Mouse (Mus musculus): ENCODE measurements around the gene Tkfc. TPM values are rescaled to one million over a fixed set of nuclear protein-coding genes. Genes with fewer than 3 reads are reported as not detected.
"Not testable (repeated sequence)": the region's sequence is repeated elsewhere in the genome, so short reads cannot be mapped to it uniquely, and the experiment has no call there.

Gene Tkfc
- polyA plus RNA-seq, 1 experiment from 2014 or later, result 24.8 TPM

- no peak for ATAC-seq (ENCODE audit: low FRiP score)
- peaks cover 19% of the 10 kb centered on the region for H3K4me1 ChIP-seq (replicated peaks)
- H3K4me3 ChIP-seq, result no peak overlapping the region
- H3K9me3 ChIP-seq, result no peaks in the 10 kb centered on the region
- no peak overlapping the region for H3K4me2 ChIP-seq
- no peaks in the 10 kb centered on the region for H3K27me3 ChIP-seq
- H3K27ac ChIP-seq, result no peak overlapping the region
- H3K36me3 ChIP-seq, result peaks cover 16% of the 10 kb centered on the region
- WGBS, result 87% methylated on average over 3 of the region's 3 CpGs
- no peak overlapping the region for H3K9ac ChIP-seq
Observed at GRCm38 (mm10) chr19:10580761-10581160, 24.7 kb downstream of the Tkfc start.

GRCm38 (mm10) chr19:10580102-10580501, 25.4 kb downstream of the Tkfc start:
- ATAC-seq (ENCODE audit: low FRiP score), result no peak
- WGBS, result 82% methylated on average over 3 of the region's 3 CpGs
- H3K36me3 ChIP-seq, result peaks cover 14% of the 10 kb centered on the region
- no peaks in the 10 kb centered on the region for H3K27me3 ChIP-seq
- no peak overlapping the region for H3K4me2 ChIP-seq
- peaks cover 22% of the 10 kb centered on the region for H3K4me1 ChIP-seq (replicated peaks)
- H3K4me3 ChIP-seq, result no peak overlapping the region
- H3K9me3 ChIP-seq, result no peaks in the 10 kb centered on the region
- H3K9ac ChIP-seq, result no peak overlapping the region
- no peak overlapping the region for H3K27ac ChIP-seq

DNA sequence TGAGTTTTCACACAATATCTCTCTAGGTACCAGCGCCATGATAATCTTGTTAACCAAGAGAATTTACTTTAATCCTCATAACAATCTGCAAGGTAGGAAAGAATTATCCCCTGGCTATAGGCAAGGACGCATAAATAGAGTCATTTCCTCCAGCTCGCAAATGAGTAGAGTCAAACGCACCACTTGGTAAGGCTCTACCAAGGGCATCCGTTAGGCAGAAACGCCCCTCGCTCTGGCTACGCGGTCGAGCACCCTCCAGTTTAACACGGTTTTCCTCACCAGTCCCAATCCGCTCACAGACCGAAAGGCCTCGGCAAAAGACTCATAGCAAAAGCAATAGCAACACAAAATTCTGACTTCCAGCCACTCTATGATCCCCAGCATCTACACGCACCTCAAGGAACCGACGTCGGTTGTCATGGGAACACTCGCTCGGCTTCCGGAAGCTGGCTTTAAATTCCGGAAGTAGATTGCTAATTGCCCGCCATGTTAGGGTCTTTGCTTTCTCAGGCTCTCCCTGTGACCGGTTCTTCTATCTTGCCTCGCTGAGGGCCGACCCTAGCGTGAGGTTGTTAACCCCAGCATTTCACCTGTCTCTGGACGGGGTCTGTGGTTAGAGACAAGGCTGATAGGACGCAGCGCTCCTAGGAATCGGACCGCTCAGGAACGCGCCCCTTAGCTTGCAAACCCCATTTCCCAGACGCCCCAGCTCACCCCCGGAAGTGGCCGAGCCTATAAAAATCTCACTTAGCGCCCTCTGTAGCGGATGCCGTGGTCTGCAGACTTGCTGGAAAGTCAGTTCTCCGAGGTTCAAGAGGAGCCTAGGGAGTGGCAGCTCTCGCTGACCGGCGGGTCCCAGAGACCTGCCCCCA, 28.5 kb downstream of the Tkfc start, which contains the start of the genes Cyb561a3 and Tmem138:
Gene Cyb561a3 (plus strand): TSS at position 483 of the 872 bp plus-strand sequence.
Gene Tmem138 (minus strand): TSS at position 673 of the 872 bp plus-strand sequence.
- H3K4me1 ChIP-seq (replicated peaks), result peaks cover 22% of the 10 kb centered on the region
- peak; percentile 98 for ATAC-seq (ENCODE audit: low FRiP score)
- no peaks in the 10 kb centered on the region for H3K27me3 ChIP-seq
- peak within 1 kb of the TSS; percentile 96 for H3K27ac ChIP-seq
- H3K4me3 ChIP-seq, result peak within 1 kb of the TSS; percentile 70
- no peaks in the 10 kb centered on the region for H3K9me3 ChIP-seq
- peak within 1 kb of the TSS; percentile 79 for H3K9ac ChIP-seq
- H3K4me2 ChIP-seq, result peak within 1 kb of the TSS; percentile 65
- H3K36me3 ChIP-seq, result peaks cover 27% of the 10 kb centered on the region
- under 1% methylated on average over 44 of the region's 44 CpGs for WGBS

GRCm38 (mm10) chr19:10569627-10570026, 35.8 kb downstream of the Tkfc start:
- no peak overlapping the region for H3K27ac ChIP-seq
- H3K27me3 ChIP-seq, result 0 out of 2 replicates have a peak, but pooled peaks cover 4% of the 10 kb centered on the region
- H3K4me2 ChIP-seq, result no peak overlapping the region
- H3K4me1 ChIP-seq (replicated peaks), result no peaks in the 10 kb centered on the region
- H3K4me3 ChIP-seq, result no peak overlapping the region
- no peaks in the 10 kb centered on the region for H3K9me3 ChIP-seq
- no peak overlapping the region for H3K9ac ChIP-seq
- ATAC-seq (ENCODE audit: low FRiP score), result no peak
- WGBS, result 95% methylated on average over 6 of the region's 6 CpGs
- H3K36me3 ChIP-seq, result peaks cover 61% of the 10 kb centered on the region

GRCm38 (mm10) chr19:10565217-10565616, 40.2 kb downstream of the Tkfc start:
- Histone ChIP-seq H3K4me2 (no peak overlapping the region), H3K9ac (no peak overlapping the region), H3K9me3 (no peaks in the 10 kb centered on the region), H3K4me1 (replicated peaks) (no peaks in the 10 kb centered on the region), H3K27me3 (0 out of 2 replicates have a peak, but pooled peaks cover 5% of the 10 kb centered on the region), H3K36me3 (peaks cover 21% of the 10 kb centered on the region), H3K27ac (no peak overlapping the region), H3K4me3 (no peak overlapping the region)
- no peak for ATAC-seq (ENCODE audit: low FRiP score)
- WGBS, result 88% methylated on average over 4 of the region's 4 CpGs

DNA sequence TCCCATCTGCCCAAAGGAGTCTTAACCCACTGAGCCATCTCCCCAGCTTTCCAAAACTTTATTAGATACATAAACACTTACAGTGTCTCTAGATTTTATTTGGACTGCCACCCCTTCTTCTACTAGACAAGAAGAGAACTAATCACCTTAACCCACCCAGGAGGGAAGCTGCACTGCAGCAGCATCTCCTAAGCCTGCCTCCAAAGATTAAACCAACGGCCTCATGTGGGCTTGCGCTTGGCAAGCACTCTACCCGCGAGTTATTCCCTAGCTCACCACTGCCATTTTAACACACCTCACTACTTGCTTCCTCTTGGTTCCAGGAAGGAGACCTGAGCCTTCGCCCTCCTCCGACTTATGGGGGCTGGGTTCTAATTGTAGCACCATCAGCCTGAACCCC, 41.2 kb downstream of the Tkfc start:
- no peak overlapping the region for H3K27ac ChIP-seq
- H3K4me2 ChIP-seq, result no peak overlapping the region
- peaks cover 12% of the 10 kb centered on the region for H3K36me3 ChIP-seq
- 0 out of 2 replicates have a peak, but pooled peaks cover 5% of the 10 kb centered on the region for H3K27me3 ChIP-seq
- H3K9ac ChIP-seq, result no peak overlapping the region
- ATAC-seq (ENCODE audit: low FRiP score), result no peak
- WGBS, result 84% methylated on average over 6 of the region's 6 CpGs
- no peaks in the 10 kb centered on the region for H3K9me3 ChIP-seq
- H3K4me1 ChIP-seq (replicated peaks), result no peaks in the 10 kb centered on the region
- no peak overlapping the region for H3K4me3 ChIP-seq

DNA sequence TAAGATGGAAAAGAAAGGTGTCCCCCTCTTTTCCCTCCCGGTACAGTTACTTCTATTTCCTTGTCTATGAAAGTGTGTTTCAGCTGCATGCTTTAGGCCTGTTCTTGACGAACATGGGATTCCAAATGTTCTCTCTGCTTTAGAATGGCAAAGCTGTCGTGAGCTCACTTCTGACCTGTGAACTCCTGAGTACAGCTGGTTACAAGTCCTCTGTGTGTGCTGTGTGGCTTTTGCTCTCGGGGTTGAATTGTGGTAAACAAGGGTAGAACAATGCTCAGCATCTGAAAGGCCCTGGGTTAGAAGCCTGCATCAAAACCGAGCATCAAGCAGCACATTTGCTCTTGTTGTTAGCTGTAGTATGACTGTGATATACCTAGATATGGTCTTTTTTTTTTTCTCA, 43.1 kb downstream of the Tkfc start:
- Histone ChIP-seq H3K9me3 (no peaks in the 10 kb centered on the region), H3K4me3 (no peak overlapping the region), H3K27ac (no peak overlapping the region), H3K9ac (no peak overlapping the region), H3K36me3 (0 out of 2 replicates have a peak, but pooled peaks cover under 1% of the 10 kb centered on the region), H3K4me1 (replicated peaks) (no peaks in the 10 kb centered on the region), H3K27me3 (0 out of 2 replicates have a peak, but pooled peaks cover 5% of the 10 kb centered on the region), H3K4me2 (no peak overlapping the region)
- WGBS, result 59% methylated on average over 5 of the region's 5 CpGs
- ATAC-seq (ENCODE audit: low FRiP score), result no peak

GRCm38 (mm10) chr19:10561558-10562314, 43.7 kb downstream of the Tkfc start:
- no peak overlapping the region for H3K27ac ChIP-seq
- peaks cover 4% of the 10 kb centered on the region for H3K4me1 ChIP-seq (replicated peaks)
- ATAC-seq (ENCODE audit: low FRiP score), result no peak
- H3K4me3 ChIP-seq, result no peak overlapping the region
- no peaks in the 10 kb centered on the region for H3K9me3 ChIP-seq
- no peaks in the 10 kb centered on the region for H3K36me3 ChIP-seq
- 0 out of 2 replicates have a peak, but pooled peaks cover 5% of the 10 kb centered on the region for H3K27me3 ChIP-seq
- H3K9ac ChIP-seq, result no peak overlapping the region
- H3K4me2 ChIP-seq, result no peak overlapping the region
- 69% methylated on average over 6 of the region's 6 CpGs for WGBS

DNA sequence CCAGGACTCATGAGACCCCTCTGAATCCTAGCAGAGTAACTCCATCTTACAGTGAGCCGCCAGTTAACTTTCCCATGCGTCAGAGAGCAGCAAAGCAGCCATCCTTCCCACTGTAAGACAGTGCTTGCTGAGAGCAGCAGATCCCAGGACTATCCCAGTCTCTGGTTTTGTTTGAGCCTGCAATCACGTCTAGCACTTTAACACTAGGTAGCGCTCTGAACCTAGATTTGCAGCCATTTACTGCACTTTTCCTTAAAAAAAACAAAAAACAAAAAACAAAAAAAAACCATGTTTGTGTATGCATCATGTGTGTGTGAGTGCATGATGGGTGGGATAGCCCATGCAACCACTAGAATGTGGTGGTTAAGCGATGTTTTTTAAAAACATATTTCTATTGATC, 45.3 kb downstream of the Tkfc start:
- H3K27me3 ChIP-seq, result 0 out of 2 replicates have a peak, but pooled peaks cover 4% of the 10 kb centered on the region
- H3K4me1 ChIP-seq (replicated peaks), result peaks cover 13% of the 10 kb centered on the region
- H3K4me2 ChIP-seq, result no peak overlapping the region
- H3K36me3 ChIP-seq, result no peaks in the 10 kb centered on the region
- H3K27ac ChIP-seq, result no peak overlapping the region
- no peaks in the 10 kb centered on the region for H3K9me3 ChIP-seq
- WGBS, result 38% methylated on average over 5 of the region's 5 CpGs
- ATAC-seq (ENCODE audit: low FRiP score), result no peak
- H3K4me3 ChIP-seq, result no peak overlapping the region
- no peak overlapping the region for H3K9ac ChIP-seq

DNA sequence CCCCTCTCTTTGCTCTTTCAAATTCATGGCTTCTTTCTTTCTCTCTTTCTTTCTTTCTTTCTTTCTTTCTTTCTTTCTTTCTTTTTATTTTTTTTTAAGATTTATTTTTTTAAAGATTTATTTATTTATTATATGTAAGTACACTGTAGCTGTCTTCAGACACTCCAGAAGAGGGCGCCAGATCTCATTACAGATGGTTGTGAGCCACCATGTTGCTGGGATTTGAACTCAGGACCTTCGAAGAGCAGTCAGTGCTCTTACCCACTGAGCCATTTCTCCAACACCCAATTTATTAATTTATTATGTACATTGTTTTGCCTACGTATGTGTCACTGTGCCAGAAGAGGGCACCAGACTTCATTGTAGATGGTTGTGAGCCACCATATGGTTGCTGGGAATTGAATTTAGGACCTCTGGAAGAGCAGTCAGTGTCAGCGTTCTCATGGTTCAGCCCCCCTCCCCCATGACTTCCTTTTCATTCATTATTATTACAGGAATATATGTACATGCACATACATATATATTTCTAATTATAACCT, 47.5 kb downstream of the Tkfc start:
- 67% methylated on average over 4 of the region's 4 CpGs for WGBS

GRCm38 (mm10) chr19:10557430-10557829, 48.0 kb downstream of the Tkfc start:
- Histone ChIP-seq H3K9me3 (no peaks in the 10 kb centered on the region), H3K27ac (no peak overlapping the region), H3K9ac (no peak overlapping the region), H3K4me3 (no peak overlapping the region), H3K4me2 (no peak overlapping the region), H3K36me3 (peaks cover 13% of the 10 kb centered on the region), H3K27me3 (no peaks in the 10 kb centered on the region), H3K4me1 (replicated peaks) (peaks cover 24% of the 10 kb centered on the region)
- ATAC-seq (ENCODE audit: low FRiP score), result no peak
- 71% methylated on average over 2 of the region's 2 CpGs for WGBS

More for the DNA sequence above, 47.5 kb downstream of the Tkfc start:
- H3K4me3 ChIP-seq; H3K36me3 ChIP-seq; H3K9me3 ChIP-seq; H3K4me2 ChIP-seq; H3K9ac ChIP-seq; H3K27me3 ChIP-seq; ATAC-seq (ENCODE audit: low FRiP score); H3K27ac ChIP-seq: not testable (repeated sequence)
- H3K4me1 ChIP-seq (replicated peaks), result peaks cover 24% of the 10 kb centered on the region

DNA sequence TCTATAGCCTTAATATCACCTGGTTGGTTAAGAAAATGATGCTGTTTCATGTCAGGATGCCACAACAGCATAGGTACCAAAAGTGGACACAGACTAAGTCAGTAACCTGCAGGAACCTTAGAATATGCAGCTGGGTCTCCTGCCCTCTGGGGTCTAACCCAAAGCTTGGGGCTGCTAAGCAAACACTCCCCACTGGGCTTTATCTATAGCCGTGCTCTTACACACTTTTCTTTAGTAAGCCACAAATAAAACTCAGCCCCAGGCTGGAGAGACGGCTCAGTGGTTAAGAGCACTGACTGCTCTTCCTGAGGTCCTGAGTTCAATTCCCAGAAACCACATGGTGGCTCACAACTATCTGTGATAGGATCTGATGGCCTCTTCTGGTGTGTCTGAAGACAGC, 48.5 kb downstream of the Tkfc start:
- Histone ChIP-seq H3K9me3 (no peaks in the 10 kb centered on the region), H3K4me1 (replicated peaks) (peaks cover 24% of the 10 kb centered on the region), H3K4me2 (no peak overlapping the region), H3K27ac (0 out of 2 replicates have a peak overlapping the region, but pooled peaks have one; percentile 89), H3K9ac (no peak overlapping the region), H3K36me3 (peaks cover 18% of the 10 kb centered on the region), H3K27me3 (no peaks in the 10 kb centered on the region), H3K4me3 (no peak overlapping the region)
- WGBS, result 79% methylated on average over 2 of the region's 2 CpGs
- ATAC-seq (ENCODE audit: low FRiP score), result no peak

Measured in hindbrain, embryonic 13.5 days (tissue).